Mouse (Mus musculus) c-Kit-negative CD71-positive TER-119-positive erythroid progenitor cells, embryonic 14.5 days (primary cell): Measurements from ENCODE around the gene Gm826.

Experiments used
- DNase-seq: peaks from one replicate; pipeline ENCODE4 v3.0.0-alpha.2; 2013; ENCODE audit warnings: low read depth, low spot score

Gene Gm826

GRCm38 (mm10) chr2:160288538-160289151 lies 45.3 kb downstream of the Gm826 start:
- DNase-seq, result no peak

DNA sequence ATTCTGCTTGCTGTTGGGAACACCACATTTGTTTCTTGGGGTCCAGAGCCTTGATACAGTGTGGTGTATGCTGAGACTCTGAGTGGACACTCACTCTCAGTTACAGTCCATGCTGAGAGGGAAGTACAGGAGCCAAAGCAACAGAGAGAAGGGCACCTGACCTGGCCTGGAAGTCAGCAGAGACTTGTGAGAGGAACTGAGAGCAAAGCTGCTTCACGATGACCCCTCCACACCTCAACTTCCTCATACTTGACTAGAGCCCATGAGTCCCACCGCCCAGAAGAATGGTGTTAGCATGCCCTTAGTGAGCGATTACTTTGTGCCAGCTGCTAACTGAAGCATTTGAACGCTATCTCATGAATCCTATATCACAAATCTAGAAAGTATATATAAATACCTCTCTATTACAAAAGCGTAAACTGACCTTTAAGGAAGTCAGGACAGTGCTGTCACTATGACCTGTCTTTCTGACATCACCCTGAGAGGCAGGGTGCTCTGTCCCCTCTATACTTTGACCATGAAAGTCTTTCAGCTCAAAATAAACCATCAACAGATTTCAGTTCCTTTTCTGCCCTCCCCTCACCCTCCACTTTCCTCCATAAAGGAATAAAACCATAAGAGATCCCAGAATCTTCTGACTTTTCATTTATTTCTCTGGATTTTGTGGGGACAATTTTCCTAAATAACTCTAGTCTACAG lies 57.9 kb downstream of the Gm826 start:
- no peak for DNase-seq

DNA sequence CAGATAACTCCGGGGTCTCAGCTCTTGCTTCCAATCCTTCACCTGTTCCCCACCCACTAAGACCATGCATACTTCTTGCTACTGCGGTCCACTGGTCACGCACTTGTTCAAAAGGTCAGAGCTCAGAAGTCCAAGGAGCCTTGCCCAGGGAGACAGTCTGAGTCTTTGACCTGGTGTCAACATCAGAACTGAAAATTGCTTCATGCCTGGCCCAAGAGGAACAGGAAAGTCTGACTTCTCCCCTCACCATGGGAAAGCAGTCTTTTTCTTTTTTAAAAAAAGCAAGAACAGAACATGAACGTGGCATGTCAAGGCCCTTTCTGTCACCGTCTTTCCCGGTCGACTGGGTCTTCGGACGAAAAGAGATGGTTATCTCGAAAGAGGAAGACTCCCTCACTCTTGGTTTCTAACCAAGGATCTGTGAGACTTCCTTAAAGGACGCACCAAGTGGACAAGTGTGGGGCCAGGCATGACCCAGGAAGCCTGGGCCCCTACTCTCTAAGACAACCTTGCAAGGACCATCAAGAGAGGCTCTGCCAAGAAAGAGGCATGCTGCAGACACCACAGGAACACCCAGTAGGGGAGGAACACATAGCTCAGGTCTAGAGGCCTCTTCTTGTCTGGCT lies 66.0 kb downstream of the Gm826 start:
- DNase-seq, result no peak

- no peak for DNase-seq
These were observed 70.1 kb downstream of the Gm826 start for GRCm38 (mm10) chr2:160263861-160264260.

- no peak for DNase-seq
These were observed 72.4 kb downstream of the Gm826 start for GRCm38 (mm10) chr2:160261538-160261937.
